Mouse (Mus musculus) forebrain, embryonic 11.5 days (tissue): ENCODE results near the gene Slco3a1. TPM values are rescaled to one million over a fixed set of nuclear protein-coding genes. Genes with fewer than 3 reads are reported as not detected.
"Not testable (repeated sequence)": the region's sequence is repeated elsewhere in the genome, so short reads cannot be mapped to it uniquely, and the experiment has no call there.

Experiments
- ATAC-seq: fragments of 200-750 bp; cut with Nextera tagmentation; replicated peaks from 2 replicates; pipeline ENCODE4 v1.8.0; 2017; ENCODE audit warnings: moderate TSS enrichment; ENCODE audit not compliant: low FRiP score
- DNase-seq: peaks from one replicate; pipeline ENCODE4 v3.0.0-alpha.2; 2017; ENCODE audit warnings: low spot score
- H3K27ac ChIP-seq: fragments of 300-500 bp; sonication (generic); 2 replicates; pipeline ENCODE4 v1.5.1; 2014; ENCODE audit warnings: low read depth, low read length
- H3K27me3 ChIP-seq: fragments of 300-500 bp; sonication (generic); 2 replicates; pipeline ENCODE4 v1.6.1; 2014; ENCODE audit warnings: mild to moderate bottlenecking, low read length, mixed read lengths; ENCODE audit not compliant: control insufficient read depth, insufficient read depth
- H3K36me3 ChIP-seq: fragments of 300-500 bp; sonication (generic); 2 replicates; pipeline ENCODE4 v1.6.1; 2014; ENCODE audit warnings: mild to moderate bottlenecking, low read length, moderate library complexity, mixed read lengths; ENCODE audit not compliant: control insufficient read depth, insufficient read depth
- H3K4me1 ChIP-seq: fragments of 300-500 bp; sonication (generic); replicated peaks from 2 replicates; pipeline ENCODE4 v1.6.1; 2014; ENCODE audit warnings: low read length, mixed read lengths; ENCODE audit not compliant: control insufficient read depth, insufficient read depth
- H3K4me2 ChIP-seq: fragments of 300-500 bp; sonication (generic); 2 replicates; pipeline ENCODE4 v1.6.1; 2014; ENCODE audit warnings: low read depth, mild to moderate bottlenecking, low read length, moderate library complexity, mixed read lengths; ENCODE audit not compliant: severe bottlenecking
- H3K4me3 ChIP-seq: fragments of 300-500 bp; sonication (generic); 2 replicates; pipeline ENCODE4 v1.5.1; 2014; ENCODE audit warnings: low read depth, low read length
- H3K9ac ChIP-seq: fragments of 300-500 bp; sonication (generic); 2 replicates; pipeline ENCODE4 v1.6.1; 2014; ENCODE audit warnings: low read length
- H3K9me3 ChIP-seq: fragments of 300-500 bp; sonication (generic); 2 replicates; pipeline ENCODE4 v1.6.1; 2016; ENCODE audit warnings: low read length, mixed read lengths; ENCODE audit not compliant: control insufficient read depth
- WGBS: fragments of 180-500 bp; shearing (Covaris S2); extraction: QIAGEN DNeasy Blood & Tissue Kit; methylation state at CpG from one replicate; pipeline ENCODE4 v1.1.7; 2014; 5-methylcytosine and 5-hydroxymethylcytosine counted together
- polyA plus RNA-seq: library from polyadenylated mRNA; unstranded; fragments of >200 nt; fragmentation: Nextera tagmentation; extraction: Ambion mirVana; gene quantifications from 2 replicates; pipeline ENCODE4 v1.2.1, GENCODE M21; 2014

Slco3a1 gene
- polyA plus RNA-seq, 1 experiment from 2014 or later: 6.1 TPM

DNA sequence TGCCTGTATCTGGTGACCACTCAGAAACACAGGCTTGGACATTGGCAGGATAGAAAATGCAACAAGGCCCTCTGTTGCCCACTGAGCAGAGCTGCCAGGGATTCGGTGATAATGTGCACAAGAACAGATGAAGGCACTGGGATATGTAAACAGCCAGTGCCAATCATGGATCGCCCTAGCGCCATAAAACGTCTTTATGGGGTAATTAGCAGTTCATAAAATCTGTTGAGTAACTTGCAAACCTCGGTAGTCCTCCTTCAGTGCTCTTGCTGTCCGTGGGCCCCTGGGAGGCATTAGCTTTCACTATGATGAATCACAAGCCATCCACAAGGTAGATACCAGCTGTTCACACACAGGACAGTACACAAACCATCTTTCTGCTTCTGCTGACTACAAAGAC lies 137.6 kb downstream of the Slco3a1 start:
- no peak overlapping the region for H3K27ac ChIP-seq
- WGBS: 91% methylated on average over 6 of the region's 6 CpGs

DNA sequence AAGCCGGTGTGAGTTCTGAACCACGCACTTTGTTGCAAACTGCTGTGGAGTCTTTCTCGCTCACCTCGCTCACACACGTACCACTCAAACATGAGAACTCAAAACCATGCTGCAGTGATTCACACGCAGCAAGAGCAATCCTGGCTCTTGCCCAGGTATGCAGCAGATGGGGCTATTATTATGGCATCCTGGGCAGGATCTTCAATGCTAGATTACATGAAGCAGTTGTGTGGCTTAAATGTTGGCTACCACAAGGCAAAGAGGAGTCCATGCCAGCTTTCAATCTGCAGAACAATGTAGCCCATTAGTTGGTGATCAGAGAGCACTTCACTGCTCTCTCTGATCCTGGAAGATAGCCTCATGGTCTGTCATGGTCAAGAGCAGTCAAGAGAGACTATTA lies 139.3 kb downstream of the Slco3a1 start:
- H3K9me3 ChIP-seq: no peaks in the 10 kb centered on the region
- H3K9ac ChIP-seq: no peak overlapping the region
- no peaks in the 10 kb centered on the region for H3K27me3 ChIP-seq
- DNase-seq: no peak
- no peaks in the 10 kb centered on the region for H3K4me1 ChIP-seq
- 94% methylated on average over 6 of the region's 6 CpGs for WGBS
- H3K36me3 ChIP-seq: no peaks in the 10 kb centered on the region
- H3K4me3 ChIP-seq: no peak overlapping the region
- no peak overlapping the region for H3K4me2 ChIP-seq
- H3K27ac ChIP-seq: no peak overlapping the region
- no peak for ATAC-seq

More for the DNA sequence above, 137.6 kb downstream of the Slco3a1 start:
- Histone ChIP-seq H3K9me3 (no peaks in the 10 kb centered on the region), H3K9ac (no peak overlapping the region), H3K4me2 (no peak overlapping the region), H3K27me3 (no peaks in the 10 kb centered on the region), H3K4me1 (0 out of 2 replicates have a peak, but pooled peaks cover 1% of the 10 kb centered on the region), H3K4me3 (no peak overlapping the region), H3K36me3 (no peaks in the 10 kb centered on the region)
- ATAC-seq (no peak), DNase-seq (no peak)

DNA sequence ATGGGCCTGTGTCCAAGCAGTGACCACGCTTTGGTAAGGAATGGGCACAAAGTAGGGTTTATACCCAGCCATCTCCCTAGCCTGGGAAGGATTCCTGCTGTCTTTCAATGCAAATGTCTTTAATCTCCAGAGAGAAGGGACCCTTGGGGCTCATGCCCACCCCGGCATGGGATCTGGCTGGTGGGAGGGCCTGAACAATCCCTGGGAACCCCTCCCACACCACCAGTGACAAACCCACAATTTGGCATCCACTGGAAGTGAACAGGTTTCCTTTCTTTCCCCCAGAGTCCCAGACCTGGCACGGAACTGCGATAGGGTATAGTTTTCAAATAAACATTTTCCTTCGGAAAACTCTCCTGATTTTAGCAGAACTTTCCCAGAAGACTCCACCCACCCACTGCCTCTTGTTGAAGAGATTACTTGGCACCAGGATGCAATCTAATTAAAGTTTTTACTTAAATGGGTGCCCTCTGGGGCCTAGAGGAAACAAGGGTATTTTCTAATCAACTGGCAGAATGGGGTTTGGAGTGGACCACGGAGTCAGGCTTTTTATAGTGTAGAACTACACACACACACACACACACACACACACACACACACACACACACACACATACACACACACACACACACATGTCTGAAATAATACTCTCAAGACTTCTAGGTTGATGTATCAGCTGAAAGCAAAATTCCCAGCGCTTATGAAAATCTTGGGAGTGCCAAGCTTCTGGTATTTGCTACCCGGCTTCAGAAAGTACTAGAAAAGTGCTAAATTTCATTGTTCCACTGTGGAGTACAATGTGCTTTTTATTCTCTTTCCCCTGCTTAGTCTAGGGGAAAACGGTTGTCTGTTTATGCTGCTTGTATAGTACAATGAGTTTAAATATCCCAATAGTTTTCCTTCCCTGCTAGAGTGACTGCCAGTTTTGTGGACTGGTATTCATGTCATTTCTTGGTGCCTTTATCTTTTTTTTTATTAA lies 140.6 kb downstream of the Slco3a1 start:
- ATAC-seq: no peak
- 56% methylated on average over 9 of the region's 9 CpGs for WGBS

DNA sequence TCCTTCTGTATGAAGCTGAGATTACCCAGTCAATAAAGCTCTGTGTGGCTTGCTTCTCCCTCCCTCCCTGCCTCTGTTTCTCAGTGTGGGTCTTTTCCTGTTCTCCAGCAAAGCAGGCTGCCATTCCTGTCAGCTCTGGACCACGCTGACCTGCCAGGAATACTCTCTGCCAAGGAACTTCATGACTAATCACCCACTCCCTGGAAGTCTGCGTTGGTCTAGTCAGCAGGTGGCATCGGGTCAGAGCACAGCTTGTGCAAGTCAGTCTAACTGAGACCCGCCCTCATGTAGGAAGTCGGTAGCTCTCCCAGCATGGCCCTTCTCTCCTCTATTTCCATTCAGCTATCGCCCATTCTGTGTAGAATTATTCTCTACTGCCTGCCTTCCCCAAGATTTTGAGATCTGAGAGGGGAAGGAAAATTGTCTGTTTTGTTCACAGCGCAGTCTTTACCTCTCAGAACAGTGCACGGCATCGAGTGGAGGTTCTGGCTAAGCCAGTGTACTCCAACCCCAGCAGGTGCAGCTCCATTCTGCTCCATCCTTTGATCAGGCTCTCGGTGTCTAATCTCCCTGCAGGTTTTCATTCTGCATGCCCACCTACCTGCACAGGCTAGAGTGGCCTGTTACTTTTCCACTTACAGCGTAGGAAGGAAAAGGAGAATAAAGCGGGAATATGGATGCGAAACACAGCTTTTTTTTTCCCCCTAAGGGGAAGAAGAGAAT lies 145.8 kb downstream of the Slco3a1 start:
- Histone ChIP-seq H3K36me3 (no peaks in the 10 kb centered on the region), H3K9ac (no peak overlapping the region), H3K4me1 (no peaks in the 10 kb centered on the region), H3K4me3 (no peak overlapping the region), H3K27me3 (no peaks in the 10 kb centered on the region), H3K9me3 (no peaks in the 10 kb centered on the region), H3K4me2 (no peak overlapping the region), H3K27ac (no peak overlapping the region)
- DNase-seq (no peak), ATAC-seq (no peak)
- WGBS: 59% methylated on average over 13 of the region's 13 CpGs

More for the DNA sequence above, 140.6 kb downstream of the Slco3a1 start:
- H3K4me3 ChIP-seq: no peak overlapping the region
- H3K9ac ChIP-seq: no peak overlapping the region
- no peaks in the 10 kb centered on the region for H3K27me3 ChIP-seq
- H3K4me2 ChIP-seq: no peak overlapping the region
- H3K9me3 ChIP-seq: no peaks in the 10 kb centered on the region
- no peaks in the 10 kb centered on the region for H3K4me1 ChIP-seq
- H3K27ac ChIP-seq: no peak overlapping the region
- H3K36me3 ChIP-seq: no peaks in the 10 kb centered on the region
- DNase-seq: no peak

DNA sequence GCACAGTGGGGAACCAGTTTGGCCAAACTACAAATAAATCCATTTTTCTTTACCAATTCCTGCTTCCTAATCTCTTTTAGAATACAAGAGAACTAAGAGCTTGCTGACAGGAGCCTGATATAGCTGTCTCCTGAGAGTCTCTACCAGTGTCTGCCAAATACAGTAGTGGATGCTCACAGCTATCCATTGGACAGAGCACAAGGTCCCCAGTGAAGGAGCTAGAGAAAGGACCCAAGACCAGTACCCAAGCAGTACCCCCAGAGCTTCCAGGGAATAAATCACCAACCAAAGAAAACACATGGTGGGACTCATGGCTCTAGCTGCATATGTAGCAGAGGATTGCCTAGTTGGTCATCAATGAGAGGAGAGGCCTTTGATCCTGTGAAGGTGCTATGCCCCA lies 146.7 kb downstream of the Slco3a1 start:
- H3K36me3 ChIP-seq, H3K9me3 ChIP-seq, H3K4me2 ChIP-seq, H3K4me1 ChIP-seq, H3K4me3 ChIP-seq, ATAC-seq, H3K9ac ChIP-seq, H3K27me3 ChIP-seq, DNase-seq, H3K27ac ChIP-seq: not testable (repeated sequence)

DNA sequence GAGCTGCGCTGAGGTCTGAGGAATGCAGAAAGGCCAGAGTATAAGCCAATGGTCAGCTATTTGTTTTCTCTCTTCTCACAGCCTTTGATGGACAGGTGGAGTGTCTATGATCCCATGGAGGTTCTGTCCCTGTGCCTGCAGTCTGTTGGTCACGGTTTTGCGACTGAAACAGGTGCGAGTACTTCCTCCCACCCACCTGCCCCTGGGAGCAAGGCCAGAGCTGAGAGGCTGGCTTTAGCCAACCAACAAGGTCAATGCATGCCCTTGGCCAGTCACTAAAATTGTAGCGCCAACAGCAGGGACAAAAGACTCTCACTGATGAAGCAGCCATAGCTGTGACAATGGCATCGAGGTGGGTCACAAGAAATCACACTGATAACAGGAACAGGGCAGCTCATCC lies 154.9 kb downstream of the Slco3a1 start:
- no peaks in the 10 kb centered on the region for H3K36me3 ChIP-seq
- no peak overlapping the region for H3K27ac ChIP-seq
- H3K9ac ChIP-seq: no peak overlapping the region
- 90% methylated on average over 6 of the region's 6 CpGs for WGBS
- H3K27me3 ChIP-seq: no peaks in the 10 kb centered on the region
- no peaks in the 10 kb centered on the region for H3K9me3 ChIP-seq
- ATAC-seq (no peak), DNase-seq (no peak)
- no peak overlapping the region for H3K4me2 ChIP-seq
- H3K4me1 ChIP-seq: no peaks in the 10 kb centered on the region
- no peak overlapping the region for H3K4me3 ChIP-seq

DNA sequence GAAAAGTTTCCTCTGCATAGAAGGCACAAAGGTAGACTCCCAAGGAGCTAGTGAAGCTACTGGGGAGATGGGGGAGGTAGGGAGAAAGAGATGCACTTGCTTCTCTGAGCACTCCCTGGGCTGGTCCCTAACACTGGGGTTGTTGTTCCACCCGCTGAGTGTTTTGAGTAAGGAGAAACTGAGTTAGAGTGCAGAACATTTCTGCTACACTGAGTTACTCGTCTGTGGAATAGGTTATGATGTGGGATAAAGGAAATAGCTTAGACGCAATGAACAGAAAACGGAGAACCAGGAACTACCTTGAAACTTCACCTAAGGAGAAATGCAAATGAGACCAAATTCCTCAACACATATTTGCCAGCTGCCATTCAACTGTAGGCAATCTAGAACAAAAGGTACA lies 155.4 kb downstream of the Slco3a1 start:
- no peak overlapping the region for H3K4me3 ChIP-seq

DNA sequence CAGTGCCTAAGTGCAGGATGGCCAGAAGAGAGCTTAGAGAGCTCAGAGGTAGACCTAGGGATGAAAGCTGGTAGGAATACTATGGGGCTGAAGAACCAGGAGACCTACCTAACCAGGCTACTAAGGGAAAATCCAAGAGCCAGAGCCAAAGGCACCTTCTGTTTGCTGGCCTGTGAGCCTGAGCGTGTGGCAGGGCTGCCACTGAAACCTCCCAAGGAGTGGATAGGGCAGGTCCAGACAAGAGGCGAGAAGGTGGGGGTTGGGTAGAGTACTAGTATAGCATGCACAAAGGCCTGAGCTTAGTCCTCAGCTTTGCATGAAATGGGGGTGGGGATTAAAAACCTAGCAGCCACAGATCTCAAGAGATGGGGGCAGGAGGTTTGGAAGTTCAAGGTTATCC lies 156.3 kb downstream of the Slco3a1 start:
- H3K27ac ChIP-seq: no peak overlapping the region
- H3K4me3 ChIP-seq: no peak overlapping the region
- no peaks in the 10 kb centered on the region for H3K36me3 ChIP-seq
- no peaks in the 10 kb centered on the region for H3K27me3 ChIP-seq
- no peak overlapping the region for H3K4me2 ChIP-seq
- WGBS: 77% methylated on average over 2 of the region's 2 CpGs
- H3K4me1 ChIP-seq: no peaks in the 10 kb centered on the region
- no peak for DNase-seq
- ATAC-seq: no peak
- H3K9ac ChIP-seq: no peak overlapping the region
- H3K9me3 ChIP-seq: no peaks in the 10 kb centered on the region

More for the DNA sequence above, 155.4 kb downstream of the Slco3a1 start:
- no peak overlapping the region for H3K9ac ChIP-seq
- no peaks in the 10 kb centered on the region for H3K9me3 ChIP-seq
- no peak overlapping the region for H3K27ac ChIP-seq
- WGBS: 85% methylated on average over 4 of the region's 4 CpGs
- no peaks in the 10 kb centered on the region for H3K36me3 ChIP-seq
- no peak for DNase-seq
- no peak for ATAC-seq
- H3K4me1 ChIP-seq: no peaks in the 10 kb centered on the region
- no peak overlapping the region for H3K4me2 ChIP-seq
- H3K27me3 ChIP-seq: no peaks in the 10 kb centered on the region
